Mouse (Mus musculus) midbrain, embryonic 11.5 days (tissue): ENCODE data around the gene B4galnt1. TPM values are rescaled to one million over a fixed set of nuclear protein-coding genes. Genes with fewer than 3 reads are reported as not detected.
"Not testable (repeated sequence)": the region's sequence is repeated elsewhere in the genome, so short reads cannot be mapped to it uniquely, and the experiment has no call there.

Experiments used
- ATAC-seq: fragments of 200-750 bp; cut with Nextera tagmentation; 2 replicates; pipeline ENCODE4 v1.8.0; 2017; ENCODE audit warnings: moderate TSS enrichment, moderate library complexity; ENCODE audit not compliant: low FRiP score
- DNase-seq: peaks from one replicate; pipeline ENCODE4 v3.0.0; 2015; ENCODE audit warnings: low spot score; ENCODE audit errors: missing footprints
- H3K27ac ChIP-seq: fragments of 300-500 bp; sonication (generic); 2 replicates; pipeline ENCODE4 v1.5.1; 2014; ENCODE audit warnings: low read depth, low read length
- H3K27me3 ChIP-seq: fragments of 300-500 bp; sonication (generic); 2 replicates; pipeline ENCODE4 v1.6.1; 2014; ENCODE audit warnings: mild to moderate bottlenecking, low read length, moderate library complexity, mixed read lengths; ENCODE audit not compliant: control insufficient read depth, insufficient read depth
- H3K36me3 ChIP-seq: fragments of 300-500 bp; sonication (generic); 2 replicates; pipeline ENCODE4 v1.6.1; 2014; ENCODE audit warnings: mild to moderate bottlenecking, low read length, moderate library complexity, mixed read lengths; ENCODE audit not compliant: control insufficient read depth, insufficient read depth
- H3K4me1 ChIP-seq: fragments of 300-500 bp; sonication (generic); 2 replicates; pipeline ENCODE4 v1.6.1; 2014; ENCODE audit warnings: low read length; ENCODE audit not compliant: control insufficient read depth, insufficient read depth
- H3K4me2 ChIP-seq: fragments of 300-500 bp; sonication (generic); 2 replicates; pipeline ENCODE4 v1.6.1; 2014; ENCODE audit warnings: mild to moderate bottlenecking, moderate library complexity
- H3K4me3 ChIP-seq: fragments of 300-500 bp; sonication (generic); 2 replicates; pipeline ENCODE4 v1.5.1; 2014; ENCODE audit warnings: low read depth, low read length
- H3K9ac ChIP-seq: fragments of 300-500 bp; sonication (generic); 2 replicates; pipeline ENCODE4 v1.6.1; 2014; ENCODE audit warnings: low read length
- H3K9me3 ChIP-seq: fragments of 300-500 bp; sonication (generic); 2 replicates; pipeline ENCODE4 v1.6.1; 2016; ENCODE audit warnings: low read length; ENCODE audit not compliant: control insufficient read depth
- WGBS: fragments of 180-500 bp; shearing (Covaris S2); extraction: QIAGEN DNeasy Blood & Tissue Kit; methylation state at CpG from one replicate; pipeline ENCODE4 v1.1.7; 2014; 5-methylcytosine and 5-hydroxymethylcytosine counted together
- polyA plus RNA-seq: library from polyadenylated mRNA; unstranded; fragments of >200 nt; fragmentation: Nextera tagmentation; extraction: Ambion mirVana; gene quantifications from 2 replicates; pipeline ENCODE4 v1.2.1, GENCODE M21; 2014

B4galnt1 gene
- polyA plus RNA-seq, 1 experiment from 2014 or later: 9.4 TPM

DNA sequence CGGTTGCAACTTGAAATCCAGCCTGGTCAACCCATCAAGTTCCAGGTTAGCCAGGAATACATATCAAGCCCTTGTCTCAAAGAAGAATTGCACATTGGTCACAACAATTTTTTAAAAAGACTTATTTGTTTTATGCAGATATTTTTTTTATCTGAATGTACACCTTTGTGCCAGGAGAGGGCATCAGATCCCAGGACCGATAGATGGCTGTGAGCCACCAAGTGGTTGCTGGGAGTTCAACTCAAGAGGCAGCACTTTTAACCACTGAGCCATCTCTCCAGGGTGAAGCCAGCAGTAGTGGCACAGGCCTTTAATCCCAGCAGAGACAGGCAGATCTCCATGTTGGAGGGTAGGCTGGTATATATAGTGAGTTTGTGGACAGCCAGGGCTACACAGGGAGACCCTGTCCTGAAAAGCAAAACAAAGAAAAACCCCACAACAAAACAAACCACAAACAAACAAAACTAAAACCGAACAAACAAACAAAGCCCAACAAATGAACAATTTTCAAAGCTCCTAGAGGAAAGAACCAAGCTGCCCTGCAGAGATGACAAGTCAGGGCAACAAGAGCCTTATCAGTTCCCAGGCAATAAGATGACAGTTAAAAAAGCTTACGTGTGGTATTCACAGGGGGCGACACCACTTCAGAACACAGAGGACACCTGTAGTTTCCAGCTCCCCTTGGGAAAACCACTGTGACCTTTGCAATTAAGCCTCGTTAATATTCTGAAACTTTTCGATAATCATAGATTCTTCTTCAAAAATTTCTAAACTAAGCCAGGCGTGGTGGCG is 39.6 kb upstream of the B4galnt1 start:
- Histone ChIP-seq H3K4me2 (no peak overlapping the region), H3K4me3 (no peak overlapping the region), H3K9ac (no peak overlapping the region), H3K4me1 (peaks cover 5% of the 10 kb centered on the region; the same call in 1 of the 2 replicates), H3K36me3 (no peaks in the 10 kb centered on the region), H3K27me3 (no peaks in the 10 kb centered on the region), H3K27ac (no peak overlapping the region), H3K9me3 (no peaks in the 10 kb centered on the region)
- no peak for ATAC-seq
- WGBS: 79% methylated on average over 9 of the region's 9 CpGs
- no peak for DNase-seq

DNA sequence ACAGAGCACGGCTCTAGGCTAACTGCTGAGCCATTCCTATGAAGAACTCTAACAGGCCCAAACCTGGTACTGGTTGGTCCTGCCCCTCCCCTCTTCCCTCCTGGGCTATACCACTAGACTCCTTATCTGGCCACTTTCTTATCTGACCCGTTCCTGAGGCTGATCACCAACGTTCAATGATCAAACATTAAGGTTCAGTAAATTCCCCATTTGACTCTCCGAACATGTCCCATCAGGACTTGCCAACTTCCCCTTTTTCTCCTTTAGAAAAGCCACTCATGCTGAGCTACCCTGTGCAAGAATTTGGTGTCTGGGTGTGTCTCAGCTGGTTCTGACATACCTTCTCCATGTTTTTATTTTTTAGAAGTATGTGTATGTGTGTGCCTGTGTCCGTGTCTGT is 38.4 kb upstream of the B4galnt1 start:
- Histone ChIP-seq H3K4me1 (0 out of 2 replicates have a peak, but pooled peaks cover 3% of the 10 kb centered on the region), H3K27me3 (no peaks in the 10 kb centered on the region)
- no peak for DNase-seq

GRCm38 (mm10) chr10:127127711-127128279 is 37.2 kb upstream of the B4galnt1 start:
- no peak overlapping the region for H3K27ac ChIP-seq
- no peak for DNase-seq
- H3K9me3 ChIP-seq: no peaks in the 10 kb centered on the region
- no peak overlapping the region for H3K4me2 ChIP-seq
- H3K4me1 ChIP-seq: 0 out of 2 replicates have a peak, but pooled peaks cover 3% of the 10 kb centered on the region
- no peaks in the 10 kb centered on the region for H3K36me3 ChIP-seq
- no peak overlapping the region for H3K4me3 ChIP-seq
- H3K9ac ChIP-seq: no peak overlapping the region
- H3K27me3 ChIP-seq: no peaks in the 10 kb centered on the region
- 90% methylated on average over 7 of the region's 7 CpGs for WGBS
- ATAC-seq: no peak

More for the DNA sequence above, 38.4 kb upstream of the B4galnt1 start:
- WGBS: 86% methylated on average over 5 of the region's 5 CpGs
- no peak overlapping the region for H3K4me3 ChIP-seq
- no peak overlapping the region for H3K4me2 ChIP-seq
- no peak overlapping the region for H3K27ac ChIP-seq
- H3K9ac ChIP-seq: no peak overlapping the region
- ATAC-seq: no peak
- no peaks in the 10 kb centered on the region for H3K9me3 ChIP-seq
- no peaks in the 10 kb centered on the region for H3K36me3 ChIP-seq

DNA sequence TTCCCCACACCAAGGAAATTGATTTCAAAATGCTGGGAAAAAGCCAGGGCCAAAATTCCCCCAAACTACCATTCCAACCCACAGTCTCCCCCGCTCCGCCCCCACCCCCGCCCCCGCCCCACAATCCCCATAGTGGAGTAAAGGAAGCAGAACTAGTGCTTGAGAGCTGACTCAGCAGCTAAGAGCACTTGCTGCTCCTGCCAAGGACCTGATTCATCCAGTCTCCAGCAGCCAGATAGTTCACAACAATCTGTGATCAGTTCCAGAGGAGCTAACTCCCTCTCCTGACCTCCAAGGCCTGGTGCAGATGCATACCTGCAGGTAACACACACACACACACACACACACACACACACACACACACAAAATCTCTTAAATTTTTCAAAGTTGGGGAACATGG is 35.6 kb upstream of the B4galnt1 start:
- no peaks in the 10 kb centered on the region for H3K4me1 ChIP-seq
- ATAC-seq (no peak), DNase-seq (no peak)
- H3K36me3 ChIP-seq: no peaks in the 10 kb centered on the region
- no peaks in the 10 kb centered on the region for H3K27me3 ChIP-seq
- H3K27ac ChIP-seq: no peak overlapping the region
- no peaks in the 10 kb centered on the region for H3K9me3 ChIP-seq
- 82% methylated on average over 4 of the region's 4 CpGs for WGBS
- no peak overlapping the region for H3K4me2 ChIP-seq
- H3K9ac ChIP-seq: no peak overlapping the region
- no peak overlapping the region for H3K4me3 ChIP-seq

GRCm38 (mm10) chr10:127132469-127132868 is 32.6 kb upstream of the B4galnt1 start:
- no peak overlapping the region for H3K9ac ChIP-seq
- 77% methylated on average over 5 of the region's 5 CpGs for WGBS
- no peak for DNase-seq
- ATAC-seq: no peak
- no peaks in the 10 kb centered on the region for H3K4me1 ChIP-seq
- H3K9me3 ChIP-seq: no peaks in the 10 kb centered on the region
- no peaks in the 10 kb centered on the region for H3K27me3 ChIP-seq
- no peak overlapping the region for H3K27ac ChIP-seq
- no peak overlapping the region for H3K4me3 ChIP-seq
- H3K4me2 ChIP-seq: no peak overlapping the region
- H3K36me3 ChIP-seq: no peaks in the 10 kb centered on the region

- ATAC-seq, DNase-seq, H3K4me2 ChIP-seq, H3K9ac ChIP-seq, H3K36me3 ChIP-seq, H3K27me3 ChIP-seq, H3K9me3 ChIP-seq, H3K27ac ChIP-seq, H3K4me3 ChIP-seq, H3K4me1 ChIP-seq: not testable (repeated sequence)
- WGBS: 88% methylated on average over 3 of the region's 3 CpGs
Observed at GRCm38 (mm10) chr10:127134394-127135035, 30.5 kb upstream of the B4galnt1 start.

- ATAC-seq: no peak
- DNase-seq: peak; percentile 88
- H3K9me3 ChIP-seq: no peaks in the 10 kb centered on the region
- H3K27ac ChIP-seq: no peak overlapping the region
- no peak overlapping the region for H3K4me2 ChIP-seq
- no peak overlapping the region for H3K9ac ChIP-seq
- 59% methylated on average over 8 of the region's 8 CpGs for WGBS
- H3K4me3 ChIP-seq: no peak overlapping the region
- H3K27me3 ChIP-seq: no peaks in the 10 kb centered on the region
- no peaks in the 10 kb centered on the region for H3K4me1 ChIP-seq
- no peaks in the 10 kb centered on the region for H3K36me3 ChIP-seq
Observed at GRCm38 (mm10) chr10:127135118-127135836, 29.7 kb upstream of the B4galnt1 start.

DNA sequence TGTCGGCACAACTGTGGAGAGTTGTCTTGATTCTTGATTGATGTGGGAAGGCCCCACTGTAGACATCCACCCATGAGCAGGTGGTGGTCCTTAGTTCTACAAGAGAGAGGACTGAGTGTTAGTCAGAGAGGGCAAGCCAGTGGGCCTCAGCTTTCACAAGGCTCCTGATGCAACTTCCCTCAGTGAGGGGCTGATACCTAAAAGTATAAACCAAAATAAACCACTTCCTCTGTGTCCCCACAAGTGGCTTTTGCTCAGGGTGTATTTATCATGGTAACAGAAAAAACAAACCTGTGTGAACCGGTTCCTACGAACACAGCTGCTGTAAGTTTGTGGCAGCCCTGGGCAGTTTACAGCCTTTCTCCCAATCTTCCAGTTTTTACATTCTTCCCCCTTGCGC is 28.5 kb upstream of the B4galnt1 start:
- Histone ChIP-seq H3K4me1 (no peaks in the 10 kb centered on the region), H3K9me3 (no peaks in the 10 kb centered on the region), H3K27me3 (no peaks in the 10 kb centered on the region), H3K4me2 (no peak overlapping the region), H3K27ac (no peak overlapping the region), H3K9ac (no peak overlapping the region), H3K36me3 (no peaks in the 10 kb centered on the region), H3K4me3 (no peak overlapping the region)
- no peak for ATAC-seq
- no peak for DNase-seq
- WGBS: 88% methylated on average over 4 of the region's 4 CpGs
